Mouse (Mus musculus): ENCODE data around the gene Klhl6. TPM values are rescaled to one million over a fixed set of nuclear protein-coding genes. Genes with fewer than 3 reads are reported as not detected.
"Not testable (repeated sequence)": the region's sequence is repeated elsewhere in the genome, so short reads cannot be mapped to it uniquely, and the experiment has no call there.

Gene Klhl6
- polyA plus RNA-seq, 1 experiment: 0.16 TPM

DNA sequence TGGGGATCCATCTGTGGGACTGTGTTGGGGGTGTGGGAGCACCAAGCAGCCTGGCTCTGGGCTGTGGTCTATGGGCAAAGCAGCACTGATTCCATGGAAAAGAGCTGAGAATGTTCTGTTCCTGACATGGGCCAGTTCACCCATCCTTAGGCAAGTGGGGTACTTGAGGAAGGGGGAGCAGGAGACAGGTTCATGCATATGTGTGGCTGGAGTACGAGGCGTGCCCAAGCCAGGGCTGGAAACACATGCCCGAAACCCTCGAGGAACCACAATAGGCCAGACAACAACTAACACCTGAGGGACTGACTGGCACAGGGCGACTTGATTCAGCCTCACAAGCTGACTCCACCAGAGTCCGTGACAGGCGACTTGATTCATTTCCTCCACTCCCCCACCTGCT, 14.8 kb upstream of the Klhl6 start:
- no peaks in the 10 kb centered on the region for H3K36me3 ChIP-seq (ENCODE audit: control insufficient read depth, insufficient read depth)
- no peaks in the 10 kb centered on the region for H3K79me2 ChIP-seq (ENCODE audit: control insufficient read depth, insufficient read depth)
- no peak overlapping the region for H3ac ChIP-seq (ENCODE audit: control insufficient read depth, insufficient read length, low read depth)
- TF ChIP-seq CTCF (IDR thresholded peaks at IDR 0.05; ENCODE audit: control insufficient read depth, insufficient read depth, insufficient read length): no peak
- TF ChIP-seq FOSL1 (IDR thresholded peaks at IDR 0.05; ENCODE audit: insufficient read depth, low read length, poor library complexity, severe bottlenecking): no peak
- no peak for TF ChIP-seq USF1 (IDR thresholded peaks at IDR 0.05; ENCODE audit: low read depth)
- no peak for TF ChIP-seq MYOD1 (IDR thresholded peaks at IDR 0.05; ENCODE audit: control insufficient read depth, insufficient read length, low read depth)
- TF ChIP-seq CEBPB (IDR thresholded peaks at IDR 0.05; ENCODE audit: low read depth): no peak
- no peak for TF ChIP-seq MYOG (IDR thresholded peaks at IDR 0.05; ENCODE audit: control insufficient read depth, extremely low read depth, insufficient read length)
- TF ChIP-seq MAX (IDR thresholded peaks at IDR 0.05): no peak
- no peaks in the 10 kb centered on the region for H3K27me3 ChIP-seq (ENCODE audit: control insufficient read depth, insufficient read depth, insufficient read length)
- no peak overlapping the region for H3K4me3 ChIP-seq (ENCODE audit: insufficient read depth, poor library complexity, severe bottlenecking)
- H3K79me3 ChIP-seq (ENCODE audit: low read depth): no peaks in the 10 kb centered on the region

DNA sequence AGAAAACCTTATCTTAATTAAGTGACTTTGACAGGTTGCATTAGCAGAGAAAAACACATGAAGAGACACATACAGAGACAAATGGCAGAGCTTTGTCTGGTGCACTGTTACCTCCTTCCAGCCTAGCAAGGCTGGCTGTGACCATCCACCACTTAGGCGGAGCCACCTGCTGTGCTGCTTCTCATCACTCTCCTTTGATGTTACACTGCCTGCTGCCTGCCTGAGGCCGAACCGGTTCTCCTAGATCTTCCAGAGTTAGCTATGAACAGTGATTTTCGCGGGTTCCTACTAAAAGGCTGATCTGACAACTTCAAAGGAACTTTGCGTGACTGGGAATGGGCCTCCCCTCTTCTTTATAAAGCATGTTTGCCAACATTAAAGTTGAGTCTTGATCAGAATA, 14.1 kb upstream of the Klhl6 start:
- H3K27me3 ChIP-seq (ENCODE audit: control insufficient read depth, insufficient read depth, insufficient read length); H3K79me2 ChIP-seq (ENCODE audit: control insufficient read depth, insufficient read depth); H3K79me3 ChIP-seq (ENCODE audit: low read depth); H3K4me3 ChIP-seq (ENCODE audit: insufficient read depth, poor library complexity, severe bottlenecking); H3ac ChIP-seq (ENCODE audit: control insufficient read depth, insufficient read length, low read depth); H3K36me3 ChIP-seq (ENCODE audit: control insufficient read depth, insufficient read depth): not testable (repeated sequence)

DNA sequence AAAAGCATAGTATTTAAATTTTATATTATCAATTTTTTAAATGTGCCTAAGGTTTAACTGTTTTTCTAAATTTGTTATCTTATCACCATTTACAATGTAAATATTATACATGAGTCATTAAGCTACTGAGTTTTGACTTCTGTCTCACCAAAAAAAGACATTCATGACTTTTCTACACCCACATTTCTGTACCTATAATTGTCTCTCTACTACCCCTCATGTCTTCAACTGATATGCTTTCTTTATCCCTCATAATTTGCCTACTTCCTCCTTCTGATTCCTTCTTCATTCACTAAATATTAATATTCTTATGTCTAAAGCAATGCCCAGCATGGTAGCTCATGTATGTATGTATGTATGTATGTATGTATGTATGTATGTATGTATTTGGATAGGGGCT, 13.0 kb upstream of the Klhl6 start:
- Histone ChIP-seq H3K79me3 (ENCODE audit: low read depth) (no peaks in the 10 kb centered on the region), H3K27me3 (ENCODE audit: control insufficient read depth, insufficient read depth, insufficient read length) (no peaks in the 10 kb centered on the region), H3K36me3 (ENCODE audit: control insufficient read depth, insufficient read depth) (no peaks in the 10 kb centered on the region), H3ac (ENCODE audit: control insufficient read depth, insufficient read length, low read depth) (no peak overlapping the region), H3K79me2 (ENCODE audit: control insufficient read depth, insufficient read depth) (no peaks in the 10 kb centered on the region), H3K4me3 (ENCODE audit: insufficient read depth, poor library complexity, severe bottlenecking) (no peak overlapping the region)
- TF ChIP-seq MYOG (IDR thresholded peaks at IDR 0.05; ENCODE audit: control insufficient read depth, extremely low read depth, insufficient read length) (no peak), USF1 (IDR thresholded peaks at IDR 0.05; ENCODE audit: low read depth) (no peak), CTCF (IDR thresholded peaks at IDR 0.05; ENCODE audit: control insufficient read depth, insufficient read depth, insufficient read length) (no peak), CEBPB (IDR thresholded peaks at IDR 0.05; ENCODE audit: low read depth) (no peak), FOSL1 (IDR thresholded peaks at IDR 0.05; ENCODE audit: insufficient read depth, low read length, poor library complexity, severe bottlenecking) (no peak), MYOD1 (IDR thresholded peaks at IDR 0.05; ENCODE audit: control insufficient read depth, insufficient read length, low read depth) (no peak)

DNA sequence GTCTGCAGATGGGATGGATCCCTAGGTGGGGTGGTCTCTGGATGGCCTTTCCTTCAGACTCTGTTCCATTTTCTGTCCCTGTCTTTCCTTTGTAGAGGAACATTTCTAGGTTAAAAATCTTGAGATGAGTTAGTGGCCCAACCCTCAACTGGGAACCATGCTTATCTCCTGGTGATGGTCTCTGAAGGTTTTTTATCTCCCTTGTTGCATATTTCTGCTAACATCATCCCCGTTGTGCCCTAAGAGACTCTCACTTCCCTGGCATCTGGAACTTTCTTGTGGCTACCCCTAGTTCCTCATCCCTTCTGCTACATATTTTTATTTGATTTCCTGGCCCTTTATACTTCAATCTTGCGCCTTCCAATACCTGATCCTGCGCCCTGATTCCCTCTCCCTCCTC, 10.4 kb upstream of the Klhl6 start:
- TF ChIP-seq FOSL1 (IDR thresholded peaks at IDR 0.05; ENCODE audit: insufficient read depth, low read length, poor library complexity, severe bottlenecking) (no peak), MYOG (IDR thresholded peaks at IDR 0.05; ENCODE audit: control insufficient read depth, extremely low read depth, insufficient read length) (no peak), MYOD1 (IDR thresholded peaks at IDR 0.05; ENCODE audit: control insufficient read depth, insufficient read length, low read depth) (no peak), MAX (IDR thresholded peaks at IDR 0.05) (no peak), USF1 (IDR thresholded peaks at IDR 0.05; ENCODE audit: low read depth) (no peak), CTCF (IDR thresholded peaks at IDR 0.05; ENCODE audit: control insufficient read depth, insufficient read depth, insufficient read length) (no peak), CEBPB (IDR thresholded peaks at IDR 0.05; ENCODE audit: low read depth) (no peak)
- Histone ChIP-seq H3K27me3 (ENCODE audit: control insufficient read depth, insufficient read depth, insufficient read length) (no peaks in the 10 kb centered on the region), H3K36me3 (ENCODE audit: control insufficient read depth, insufficient read depth) (no peaks in the 10 kb centered on the region), H3K79me3 (ENCODE audit: low read depth) (no peaks in the 10 kb centered on the region), H3K79me2 (ENCODE audit: control insufficient read depth, insufficient read depth) (no peaks in the 10 kb centered on the region), H3K4me3 (ENCODE audit: insufficient read depth, poor library complexity, severe bottlenecking) (no peak overlapping the region), H3ac (ENCODE audit: control insufficient read depth, insufficient read length, low read depth) (no peak overlapping the region)

DNA sequence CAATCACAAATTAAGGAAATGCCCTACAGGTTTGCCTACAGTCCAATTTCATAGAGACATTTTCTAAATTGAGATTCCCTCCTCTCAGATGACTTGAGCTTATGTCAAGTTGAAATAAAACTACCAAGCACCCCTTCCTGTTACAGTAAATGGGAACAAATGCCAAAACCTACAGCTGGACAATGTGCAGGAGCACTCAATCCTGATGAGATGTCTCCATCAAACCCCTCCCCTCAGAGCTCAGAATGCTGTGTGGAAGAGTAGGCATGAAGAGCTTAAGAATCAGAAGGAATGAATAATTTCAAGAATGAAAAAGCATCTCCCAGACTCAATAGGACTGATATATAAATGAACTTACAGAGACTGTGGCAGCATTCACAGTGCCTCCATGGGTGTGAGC, 7.7 kb upstream of the Klhl6 start:
- Histone ChIP-seq H3K79me2 (ENCODE audit: control insufficient read depth, insufficient read depth) (no peaks in the 10 kb centered on the region), H3ac (ENCODE audit: control insufficient read depth, insufficient read length, low read depth) (no peak overlapping the region), H3K4me3 (ENCODE audit: insufficient read depth, poor library complexity, severe bottlenecking) (no peak overlapping the region), H3K27me3 (ENCODE audit: control insufficient read depth, insufficient read depth, insufficient read length) (no peaks in the 10 kb centered on the region), H3K36me3 (ENCODE audit: control insufficient read depth, insufficient read depth) (no peaks in the 10 kb centered on the region), H3K79me3 (ENCODE audit: low read depth) (no peaks in the 10 kb centered on the region)
- TF ChIP-seq MYOD1 (IDR thresholded peaks at IDR 0.05; ENCODE audit: control insufficient read depth, insufficient read length, low read depth): no peak
- no peak for TF ChIP-seq CTCF (IDR thresholded peaks at IDR 0.05; ENCODE audit: control insufficient read depth, insufficient read depth, insufficient read length)
- TF ChIP-seq USF1 (IDR thresholded peaks at IDR 0.05; ENCODE audit: low read depth): no peak
- no peak for TF ChIP-seq MYOG (IDR thresholded peaks at IDR 0.05; ENCODE audit: control insufficient read depth, extremely low read depth, insufficient read length)
- TF ChIP-seq FOSL1 (IDR thresholded peaks at IDR 0.05; ENCODE audit: insufficient read depth, low read length, poor library complexity, severe bottlenecking): no peak
- TF ChIP-seq CEBPB (IDR thresholded peaks at IDR 0.05; ENCODE audit: low read depth): no peak
- TF ChIP-seq MAX (IDR thresholded peaks at IDR 0.05): no peak

DNA sequence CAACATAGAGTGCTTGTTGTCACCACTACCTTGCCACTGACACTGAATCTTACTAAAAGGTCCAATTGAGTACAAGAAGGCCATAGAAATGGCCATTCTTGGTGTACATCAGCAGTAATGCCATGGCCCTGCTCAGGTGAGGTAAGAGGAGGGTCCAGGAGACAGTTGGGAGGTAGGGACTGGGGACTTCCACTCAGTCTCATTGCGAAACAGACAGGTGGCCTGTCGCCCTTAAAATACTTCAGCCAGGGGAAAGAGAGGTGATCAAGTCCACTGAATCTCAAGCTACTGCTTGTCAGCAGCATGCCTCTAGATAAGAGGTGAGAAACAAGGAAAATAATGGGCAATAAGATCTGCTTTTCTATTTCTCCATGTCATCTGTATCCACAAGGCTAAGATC, 4.8 kb upstream of the Klhl6 start:
- Histone ChIP-seq H3K36me3 (ENCODE audit: control insufficient read depth, insufficient read depth) (no peaks in the 10 kb centered on the region), H3K4me3 (ENCODE audit: insufficient read depth, poor library complexity, severe bottlenecking) (no peak overlapping the region), H3K79me3 (ENCODE audit: low read depth) (no peaks in the 10 kb centered on the region), H3ac (ENCODE audit: control insufficient read depth, insufficient read length, low read depth) (no peak overlapping the region), H3K27me3 (ENCODE audit: control insufficient read depth, insufficient read depth, insufficient read length) (no peaks in the 10 kb centered on the region), H3K79me2 (ENCODE audit: control insufficient read depth, insufficient read depth) (no peaks in the 10 kb centered on the region)
- no peak for TF ChIP-seq CEBPB (IDR thresholded peaks at IDR 0.05; ENCODE audit: low read depth)
- no peak for TF ChIP-seq CTCF (IDR thresholded peaks at IDR 0.05; ENCODE audit: control insufficient read depth, insufficient read depth, insufficient read length)
- no peak for TF ChIP-seq MYOD1 (IDR thresholded peaks at IDR 0.05; ENCODE audit: control insufficient read depth, insufficient read length, low read depth)
- no peak for TF ChIP-seq MYOG (IDR thresholded peaks at IDR 0.05; ENCODE audit: control insufficient read depth, extremely low read depth, insufficient read length)
- no peak for TF ChIP-seq MAX (IDR thresholded peaks at IDR 0.05)
- no peak for TF ChIP-seq FOSL1 (IDR thresholded peaks at IDR 0.05; ENCODE audit: insufficient read depth, low read length, poor library complexity, severe bottlenecking)
